Mouse (Mus musculus) layer of hippocampus, adult 8-10 months (tissue): ENCODE measurements at regions not wholly inside any gene's neighbourhood (a gene's known extent, or its start where the extent isn't known, plus 50 kb on each side); places are given as distances from the start of the nearest gene placed in this dataset.

Experiments
- DNase-seq, 2 experiments: peaks; one replicate each; pipeline ENCODE4 v3.0.0; 2022; ENCODE audit warnings: low spot score in 2 of 2

GRCm38 (mm10) chr3:38397615-38397956 is 87.1 kb downstream of the Ankrd50 start:
- DNase-seq = no peak

GRCm38 (mm10) chr3:38396760-38397614 is 87.7 kb downstream of the Ankrd50 start:
- no peak for DNase-seq

- no peak for DNase-seq
Observed at GRCm38 (mm10) chr3:38394308-38394707, 90.3 kb downstream of the Ankrd50 start.

- no peak for DNase-seq
Observed at GRCm38 (mm10) chr3:38389647-38390046, 95.0 kb downstream of the Ankrd50 start.

- no peak for DNase-seq
Observed at GRCm38 (mm10) chr3:38388961-38389360, 95.7 kb downstream of the Ankrd50 start.

- no peak for DNase-seq
Observed at GRCm38 (mm10) chr3:38382743-38383142, 101.9 kb downstream of the Ankrd50 start.

GRCm38 (mm10) chr3:38381623-38382022 is 103.0 kb downstream of the Ankrd50 start:
- no peak for DNase-seq

GRCm38 (mm10) chr3:38373690-38374089 is 111.0 kb downstream of the Ankrd50 start:
- no peak for DNase-seq

- DNase-seq = no peak
Observed at GRCm38 (mm10) chr3:38371702-38372101, 112.9 kb downstream of the Ankrd50 start.

GRCm38 (mm10) chr3:38363888-38364287 is 120.8 kb downstream of the Ankrd50 start:
- DNase-seq = no peak

- DNase-seq = no peak
Observed at GRCm38 (mm10) chr3:38361411-38361810, 123.2 kb downstream of the Ankrd50 start.

GRCm38 (mm10) chr3:38360974-38361373 is 123.7 kb downstream of the Ankrd50 start:
- DNase-seq = no peak

GRCm38 (mm10) chr3:38360421-38360921 is 124.2 kb downstream of the Ankrd50 start:
- DNase-seq = no peak

- DNase-seq = no peak
Observed at GRCm38 (mm10) chr3:38357905-38358491, 126.6 kb downstream of the Ankrd50 start.

- no peak for DNase-seq
Observed at GRCm38 (mm10) chr3:38344283-38344682, 140.4 kb downstream of the Ankrd50 start.

GRCm38 (mm10) chr3:38341666-38342065 is 143.0 kb downstream of the Ankrd50 start:
- DNase-seq = no peak

- DNase-seq = no peak
Observed at GRCm38 (mm10) chr3:38333321-38333910, 151.2 kb downstream of the Ankrd50 start.

GRCm38 (mm10) chr3:38331169-38331568 is 153.5 kb downstream of the Ankrd50 start:
- DNase-seq = no peak

GRCm38 (mm10) chr3:38327286-38327685 is 157.4 kb downstream of the Ankrd50 start:
- no peak for DNase-seq

GRCm38 (mm10) chr3:38326211-38326610 is 158.4 kb downstream of the Ankrd50 start:
- no peak for DNase-seq

GRCm38 (mm10) chr3:38324663-38325062 is 160.0 kb downstream of the Ankrd50 start:
- no peak for DNase-seq

GRCm38 (mm10) chr3:38322426-38322825 is 162.2 kb downstream of the Ankrd50 start:
- DNase-seq = no peak
